Mouse (Mus musculus) small intestine, adult 2 months (tissue): ENCODE data around the gene Dok5. TPM values are rescaled to one million over a fixed set of nuclear protein-coding genes. Genes with fewer than 3 reads are reported as not detected.

Source experiments
- H3K27ac ChIP-seq: fragments of 200-500 bp; 2 replicates; pipeline ENCODE4 v1.5.1; 2012; ENCODE audit warnings: low read depth, low read length, control low read depth, inconsistent platforms; ENCODE audit not compliant: insufficient read depth
- H3K27me3 ChIP-seq: fragments of 200-500 bp; 2 replicates; pipeline ENCODE4 v1.6.1; 2012; ENCODE audit warnings: mild to moderate bottlenecking, moderate library complexity, low read length, inconsistent platforms; ENCODE audit not compliant: control insufficient read depth, insufficient read depth
- H3K36me3 ChIP-seq: fragments of 200-500 bp; 2 replicates; pipeline ENCODE4 v1.6.1; 2012; ENCODE audit warnings: mild to moderate bottlenecking, low read length, control low read depth, inconsistent platforms; ENCODE audit not compliant: control insufficient read depth, insufficient read depth
- H3K4me1 ChIP-seq: fragments of 200-500 bp; 2 replicates; pipeline ENCODE4 v1.6.1; 2012; ENCODE audit warnings: low read length, inconsistent platforms, mixed read lengths; ENCODE audit not compliant: control insufficient read depth, insufficient read depth, insufficient read length
- H3K4me3 ChIP-seq: fragments of 200-500 bp; 2 replicates; pipeline ENCODE4 v1.5.1; 2012; ENCODE audit warnings: low read depth, mild to moderate bottlenecking, control low read depth, inconsistent platforms, low read length, moderate library complexity
- CTCF ChIP-seq: fragments of 200-500 bp; IDR thresholded peaks from 2 replicates; pipeline ENCODE4 v1.5.1; 2012; ENCODE audit warnings: low read depth, mild to moderate bottlenecking, control low read depth, inconsistent platforms, low read length, moderate library complexity, mixed read lengths; ENCODE audit not compliant: insufficient replicate concordance, insufficient read length; ENCODE audit errors: extremely low read depth
- POLR2A ChIP-seq: fragments of 200-500 bp; IDR thresholded peaks from 2 replicates; pipeline ENCODE4 v1.6.1; 2012; ENCODE audit warnings: low read depth, mild to moderate bottlenecking, control low read depth, inconsistent platforms, low read length, moderate library complexity
- WGBS: fragments of 180-500 bp; shearing (Covaris S2); methylation state at CpG from one replicate; pipeline ENCODE4 v1.1.7; 2018; 5-methylcytosine and 5-hydroxymethylcytosine counted together
- polyA plus RNA-seq: library from polyadenylated mRNA; depleted of rRNA; stranded (reverse); fragments of >200 nt; gene quantifications from 2 replicates; pipeline ENCODE4 v1.2.3, GENCODE M21; 2012

Dok5 gene
- polyA plus RNA-seq, 1 experiment, result 0.14 TPM

DNA sequence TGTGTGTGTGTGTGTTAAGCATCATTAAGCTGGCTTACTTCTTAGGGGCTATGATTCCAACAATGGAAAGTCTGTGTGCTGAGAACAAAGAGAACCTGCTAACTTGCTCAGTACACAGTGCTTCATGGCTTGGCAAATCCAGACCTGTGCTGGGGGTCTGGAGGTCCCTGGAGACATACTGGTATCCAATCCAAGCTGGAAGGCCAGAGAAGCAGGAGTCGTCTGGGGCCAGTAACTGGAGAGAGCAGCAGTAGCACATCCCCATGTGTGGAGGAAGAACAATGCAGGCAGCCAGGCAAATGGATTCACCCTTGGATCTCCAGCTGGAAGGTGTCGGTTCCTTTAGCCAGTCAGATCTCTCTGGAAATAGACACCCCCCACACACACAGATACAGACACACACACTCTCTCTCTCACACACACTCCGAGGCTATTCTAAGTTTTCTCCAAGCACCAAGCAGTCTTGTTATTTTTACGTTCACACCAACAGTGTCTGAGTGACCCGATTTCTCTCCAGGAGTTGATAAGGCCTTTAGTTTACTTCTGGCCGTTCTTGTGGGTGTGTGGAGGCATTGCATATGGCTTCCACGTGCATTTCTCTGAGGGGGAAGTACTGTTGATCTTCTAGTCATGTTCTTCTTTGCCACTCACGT is 8.2 kb downstream of the Dok5 start:
- Histone ChIP-seq H3K27me3 (no peaks in the 10 kb centered on the region), H3K36me3 (no peaks in the 10 kb centered on the region), H3K27ac (no peak overlapping the region), H3K4me1 (no peaks in the 10 kb centered on the region), H3K4me3 (no peak overlapping the region)
- TF ChIP-seq POLR2A (no peak), CTCF (no peak)
- WGBS, result 64% methylated on average over 8 of the region's 8 CpGs

DNA sequence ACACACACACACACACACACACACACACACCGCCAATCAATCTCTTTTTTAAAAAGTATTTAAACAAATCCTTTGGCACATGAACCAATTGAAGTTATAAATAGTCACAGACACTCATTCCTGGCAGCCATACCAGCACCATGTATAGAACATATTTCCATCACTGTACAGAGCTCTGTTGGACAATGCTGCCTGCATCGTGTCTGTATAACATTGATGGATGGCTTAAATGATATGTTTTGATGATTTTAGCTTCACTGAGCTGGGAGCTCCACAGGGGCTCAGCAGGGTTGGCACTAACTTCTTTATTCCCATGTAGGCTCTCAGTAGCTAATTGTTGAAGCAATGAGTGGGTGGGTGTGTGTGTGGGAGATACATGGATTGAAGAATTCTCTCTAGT is 11.9 kb downstream of the Dok5 start:
- 81% methylated on average over 2 of the region's 2 CpGs for WGBS
- Histone ChIP-seq H3K27me3 (no peaks in the 10 kb centered on the region), H3K27ac (no peak overlapping the region), H3K4me3 (no peak overlapping the region), H3K36me3 (no peaks in the 10 kb centered on the region), H3K4me1 (no peaks in the 10 kb centered on the region)
- TF ChIP-seq CTCF (no peak), POLR2A (no peak)

DNA sequence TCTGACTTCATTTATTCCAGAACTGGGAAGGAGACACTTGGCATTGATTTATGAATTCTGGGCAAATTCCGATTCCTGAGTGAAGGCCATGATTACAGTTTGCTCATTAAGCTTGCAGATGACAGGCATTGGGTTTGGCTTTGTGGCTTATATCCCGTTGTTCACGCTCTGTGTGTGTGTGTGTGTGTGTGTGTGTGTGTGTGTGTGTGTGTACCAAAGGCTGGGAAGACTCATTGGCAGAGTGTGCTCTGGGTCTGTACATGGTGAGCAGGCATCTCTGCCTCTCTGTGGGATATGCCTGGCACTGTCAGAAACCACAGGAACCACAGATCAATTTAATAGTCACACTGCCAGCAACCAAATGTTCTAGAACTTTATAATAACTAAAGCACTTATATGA is 17.3 kb downstream of the Dok5 start:
- Histone ChIP-seq H3K27me3 (no peaks in the 10 kb centered on the region), H3K4me1 (no peaks in the 10 kb centered on the region), H3K27ac (no peak overlapping the region), H3K4me3 (no peak overlapping the region), H3K36me3 (no peaks in the 10 kb centered on the region)
- WGBS, result 74% methylated on average over 3 of the region's 3 CpGs
- TF ChIP-seq POLR2A (no peak), CTCF (no peak)

DNA sequence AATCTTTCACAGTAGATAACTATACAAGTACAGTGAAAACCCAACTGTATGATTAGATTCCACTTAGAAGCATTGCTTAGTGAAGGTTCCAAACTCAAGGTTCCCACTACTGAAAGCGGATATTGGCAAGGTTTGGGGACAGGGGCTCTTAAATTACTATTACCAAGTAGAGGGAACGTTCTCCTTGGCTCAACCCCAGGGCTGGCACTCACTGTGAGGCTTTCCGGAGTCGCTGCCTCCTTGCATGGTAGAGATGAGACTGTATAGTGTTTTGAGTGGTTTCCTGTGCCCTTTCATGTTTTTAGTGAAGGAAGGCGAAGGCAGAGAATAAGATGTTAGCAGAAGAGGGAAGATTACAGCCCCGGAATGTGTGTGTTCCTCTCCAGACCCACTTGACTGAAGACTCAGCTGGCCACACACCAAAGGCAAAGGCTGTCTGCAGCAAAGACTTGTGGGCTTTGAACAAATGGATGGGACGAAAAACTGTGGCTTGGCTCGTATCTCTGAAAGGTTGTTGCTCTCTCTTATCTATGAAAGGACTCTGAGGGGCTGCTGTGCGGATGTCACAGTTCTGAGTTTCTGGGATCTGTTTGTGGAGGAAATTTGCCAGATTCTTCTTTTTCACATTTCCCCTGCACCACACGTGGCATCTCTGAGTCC is 20.7 kb downstream of the Dok5 start:
- no peak overlapping the region for H3K27ac ChIP-seq
- no peak overlapping the region for H3K4me3 ChIP-seq
- TF ChIP-seq POLR2A (no peak), CTCF (no peak)
- no peaks in the 10 kb centered on the region for H3K4me1 ChIP-seq
- 59% methylated on average over 10 of the region's 10 CpGs for WGBS
- no peaks in the 10 kb centered on the region for H3K36me3 ChIP-seq
- H3K27me3 ChIP-seq, result no peaks in the 10 kb centered on the region

DNA sequence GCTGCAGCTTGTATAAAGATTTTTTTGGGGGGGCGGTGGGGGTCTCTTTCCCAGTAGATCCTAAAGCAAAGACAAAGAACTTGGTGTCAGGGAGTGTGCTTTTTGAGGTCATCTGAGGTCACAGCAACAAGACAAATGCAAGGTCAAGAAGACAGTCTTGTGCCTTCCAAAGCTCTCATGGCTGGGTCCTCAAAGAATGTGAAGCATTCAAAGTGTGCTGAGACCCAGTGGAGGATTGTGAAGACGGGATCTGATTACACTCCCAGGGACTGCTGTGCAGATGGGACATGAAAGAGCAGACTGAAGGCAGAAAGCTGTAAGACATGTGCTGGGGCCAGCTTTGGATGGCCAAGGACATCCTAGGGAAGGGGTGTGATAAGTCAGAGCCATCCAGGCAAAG is 24.2 kb downstream of the Dok5 start:
- H3K27me3 ChIP-seq, result no peaks in the 10 kb centered on the region
- TF ChIP-seq POLR2A (no peak), CTCF (no peak)
- H3K4me1 ChIP-seq, result no peaks in the 10 kb centered on the region
- no peaks in the 10 kb centered on the region for H3K36me3 ChIP-seq
- 62% methylated on average over 2 of the region's 2 CpGs for WGBS
- no peak overlapping the region for H3K4me3 ChIP-seq
- H3K27ac ChIP-seq, result no peak overlapping the region

DNA sequence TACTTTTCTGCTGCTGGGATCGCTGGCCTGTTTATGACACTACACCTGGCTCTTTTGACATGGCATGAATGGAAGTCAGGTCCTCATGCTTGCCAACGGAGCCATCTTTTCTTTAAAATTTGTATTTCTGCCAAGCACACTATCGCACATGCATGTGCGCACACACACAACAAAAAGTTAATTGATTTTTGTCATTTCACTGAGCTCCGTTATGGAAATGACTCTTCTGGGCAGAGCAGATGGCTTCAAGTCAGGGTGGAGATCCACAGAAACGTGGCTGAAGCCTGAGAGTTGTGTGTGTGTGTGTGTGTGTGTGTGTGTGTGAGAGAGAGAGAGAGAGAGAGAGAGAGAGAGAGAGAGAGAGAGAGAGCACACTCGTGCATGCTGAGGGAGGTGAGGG is 25.1 kb downstream of the Dok5 start:
- 68% methylated on average over 7 of the region's 7 CpGs for WGBS
- TF ChIP-seq CTCF (no peak), POLR2A (no peak)
- no peaks in the 10 kb centered on the region for H3K4me1 ChIP-seq
- no peaks in the 10 kb centered on the region for H3K36me3 ChIP-seq
- no peaks in the 10 kb centered on the region for H3K27me3 ChIP-seq
- no peak overlapping the region for H3K27ac ChIP-seq
- H3K4me3 ChIP-seq, result no peak overlapping the region

DNA sequence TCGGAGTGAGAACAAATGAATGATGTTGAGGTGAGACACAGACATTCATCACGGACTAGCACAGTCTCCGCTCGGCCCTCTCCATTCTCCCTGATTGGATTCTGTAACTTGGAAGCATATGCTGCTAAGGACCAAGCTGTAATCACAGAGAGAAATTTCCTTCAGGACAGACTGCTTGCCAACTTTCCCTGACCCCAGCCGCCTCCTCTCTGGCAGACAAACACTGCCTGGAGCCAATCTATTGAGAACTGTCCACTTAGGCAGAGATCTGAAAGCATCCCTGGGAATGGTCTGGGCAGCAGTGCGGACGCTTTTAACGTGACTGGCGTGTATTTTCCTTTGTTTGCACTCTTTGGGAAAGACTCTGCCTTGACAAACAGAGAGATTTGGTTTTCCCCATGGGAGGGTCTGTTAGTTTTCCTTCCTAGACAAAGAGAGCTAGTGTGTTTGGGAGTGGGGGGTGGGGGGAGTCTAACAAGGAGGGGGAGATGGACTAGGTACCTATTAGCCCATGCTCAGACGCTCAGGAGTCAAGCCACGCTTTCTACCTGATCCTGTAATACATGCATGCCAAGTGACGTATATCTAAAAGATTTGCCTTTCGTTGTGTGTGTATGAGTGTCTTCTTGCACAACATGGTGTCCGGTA is 25.7 kb downstream of the Dok5 start:
- TF ChIP-seq CTCF (no peak), POLR2A (no peak)
- Histone ChIP-seq H3K27me3 (no peaks in the 10 kb centered on the region), H3K4me3 (no peak overlapping the region), H3K4me1 (no peaks in the 10 kb centered on the region), H3K27ac (no peak overlapping the region), H3K36me3 (no peaks in the 10 kb centered on the region)
- 42% methylated on average over 14 of the region's 14 CpGs for WGBS
